Mouse (Mus musculus): ENCODE data around the gene Syne1.

The Syne1 gene

GRCm38 (mm10) chr10:5163770-5164169, 387.5 kb downstream of the Syne1 start:
- in situ Hi-C loops (cut with MboI; ENCODE audit: low sequenced_read_pairs), result loop anchor here (25.0 kb wide), 1 partner anchor 751 kb away; no protein-coding TSS in a partner anchor

GRCm38 (mm10) chr10:5163286-5163685, 388.0 kb downstream of the Syne1 start:
- in situ Hi-C loops (cut with MboI; ENCODE audit: low sequenced_read_pairs), result loop anchor here (25.0 kb wide), 1 partner anchor 751 kb away; no protein-coding TSS in a partner anchor

GRCm38 (mm10) chr10:5161394-5161872, 389.8 kb downstream of the Syne1 start:
- in situ Hi-C loops (cut with MboI; ENCODE audit: low sequenced_read_pairs), result loop anchor here (25.0 kb wide), 1 partner anchor 749 kb away; no protein-coding TSS in a partner anchor

- in situ Hi-C loops (cut with MboI; ENCODE audit: low sequenced_read_pairs), result loop anchor here (25.0 kb wide), 1 partner anchor 747 kb away; no protein-coding TSS in a partner anchor
Observed at GRCm38 (mm10) chr10:5159679-5160078, 391.6 kb downstream of the Syne1 start.

- in situ Hi-C loops (cut with MboI; ENCODE audit: low sequenced_read_pairs), result loop anchor here (25.0 kb wide), 1 partner anchor 741 kb away; no protein-coding TSS in a partner anchor
Observed at GRCm38 (mm10) chr10:5153047-5153446, 398.2 kb downstream of the Syne1 start.

GRCm38 (mm10) chr10:5141471-5141870, 409.8 kb downstream of the Syne1 start:
- in situ Hi-C loops (cut with MboI; ENCODE audit: low sequenced_read_pairs), result no loop called here

- in situ Hi-C loops (cut with MboI; ENCODE audit: low sequenced_read_pairs), result no loop called here
Observed at GRCm38 (mm10) chr10:5139932-5140264, 411.4 kb downstream of the Syne1 start.

GRCm38 (mm10) chr10:5139246-5139931, 411.9 kb downstream of the Syne1 start:
- in situ Hi-C loops (cut with MboI; ENCODE audit: low sequenced_read_pairs), result no loop called here

- in situ Hi-C loops (cut with MboI; ENCODE audit: low sequenced_read_pairs), result no loop called here
Observed at GRCm38 (mm10) chr10:5132050-5132449, 419.2 kb downstream of the Syne1 start.

- in situ Hi-C loops (cut with MboI; ENCODE audit: low sequenced_read_pairs), result no loop called here
Observed at GRCm38 (mm10) chr10:5130495-5130894, 420.8 kb downstream of the Syne1 start.

GRCm38 (mm10) chr10:5124757-5125156, 426.5 kb downstream of the Syne1 start:
- in situ Hi-C loops (cut with MboI; ENCODE audit: low sequenced_read_pairs), result no loop called here

- in situ Hi-C loops (cut with MboI; ENCODE audit: low sequenced_read_pairs), result no loop called here
Observed at GRCm38 (mm10) chr10:5116720-5117119, 434.6 kb downstream of the Syne1 start.

GRCm38 (mm10) chr10:5116155-5116554, 435.1 kb downstream of the Syne1 start:
- in situ Hi-C loops (cut with MboI; ENCODE audit: low sequenced_read_pairs), result no loop called here

GRCm38 (mm10) chr10:5110773-5111172, 440.5 kb downstream of the Syne1 start:
- in situ Hi-C loops (cut with MboI; ENCODE audit: low sequenced_read_pairs), result no loop called here

GRCm38 (mm10) chr10:5097754-5098137, 453.5 kb downstream of the Syne1 start:
- in situ Hi-C loops (cut with MboI; ENCODE audit: low sequenced_read_pairs), result no loop called here

GRCm38 (mm10) chr10:5096996-5097753, 454.1 kb downstream of the Syne1 start:
- in situ Hi-C loops (cut with MboI; ENCODE audit: low sequenced_read_pairs), result no loop called here

- in situ Hi-C loops (cut with MboI; ENCODE audit: low sequenced_read_pairs), result no loop called here
Observed at GRCm38 (mm10) chr10:5089133-5089532, 462.1 kb downstream of the Syne1 start.

- in situ Hi-C loops (cut with MboI; ENCODE audit: low sequenced_read_pairs), result no loop called here
Observed at GRCm38 (mm10) chr10:5087336-5087735, 463.9 kb downstream of the Syne1 start.

GRCm38 (mm10) chr10:5086329-5086728, 465.0 kb downstream of the Syne1 start:
- in situ Hi-C loops (cut with MboI; ENCODE audit: low sequenced_read_pairs), result no loop called here

GRCm38 (mm10) chr10:5085792-5086191, 465.5 kb downstream of the Syne1 start:
- in situ Hi-C loops (cut with MboI; ENCODE audit: low sequenced_read_pairs), result no loop called here

GRCm38 (mm10) chr10:5083716-5084115, 467.6 kb downstream of the Syne1 start:
- in situ Hi-C loops (cut with MboI; ENCODE audit: low sequenced_read_pairs), result no loop called here

GRCm38 (mm10) chr10:5079945-5080468, 471.3 kb downstream of the Syne1 start:
- in situ Hi-C loops (cut with MboI; ENCODE audit: low sequenced_read_pairs), result no loop called here
